In genomic region chr15:85446652-85447051, GRCm38 (mm10) we compare ENCODE assay signal across 25 mouse cellular contexts. TPM values are rescaled to one million over a fixed set of nuclear protein-coding genes. Genes with fewer than 3 reads are reported as not detected.
DNase-seq lines count a peak whose midpoint lies in the region; TF ChIP-seq lines count a peak whose summit lies in the region.
"Had no signal": no experiment of that assay in that cellular context is flagged by ENCODE, and none has a peak within 500 bp of the region (broad histone marks: within the 10 kb centered on the region; RNA-seq: fewer than 3 reads in every experiment).

No protein-coding gene starts in this region.

- peaks cover 2% of the 10 kb centered on the region; the same call in 1 of the 2 replicates for H3K36me3 ChIP-seq in liver, adult 2 months (ENCODE audit: control insufficient read depth, insufficient read depth, low read length)

- H3K79me2 ChIP-seq in liver, adult 2 months (ENCODE audit: control insufficient read depth, insufficient read depth, low read length) = no peaks in the 10 kb centered on the region

- H3K9ac ChIP-seq in liver, adult 2 months (ENCODE audit: low read depth, low read length) = no peak overlapping the region

- H3K27me3 ChIP-seq in liver, adult 2 months (ENCODE audit: control insufficient read depth, insufficient read depth, low read length) = no peaks in the 10 kb centered on the region
- H3K27me3 ChIP-seq: CH12.LX, Patski had no signal

- TF ChIP-seq CTCF in liver, adult 2 months (IDR thresholded peaks at IDR 0.05; ENCODE audit: low read depth, low read length) = no peak

- WGBS in liver, adult 2 months = 24% methylated on average over 3 of the region's 3 CpGs

- no peak overlapping the region; the same call in 1 of the 2 replicates for H3K27ac ChIP-seq in liver, adult 2 months (replicated peaks; ENCODE audit: insufficient read depth, low read depth, low read length)

- peak; percentile 75 for DNase-seq in heart, adult 11 months
- no peak for DNase-seq in heart, postnatal 4 days
- peak; percentile 92 for DNase-seq in liver, adult 2 months (ENCODE audit: extremely low read depth, low read depth, low spot score)
- DNase-seq in liver = no peak
- DNase-seq: adrenal gland, adult 2 months; adrenal gland, adult 8-10 months; adrenal gland, postnatal 10 days; adrenal gland, postnatal 14 days; adrenal gland, postnatal 25 days; adrenal gland, postnatal 36 days; B cell, adult 2 months; cerebellum, adult 11 months; cerebellum, adult 11-12 months; cerebellum, adult 18-20 months had no signal

- no peak overlapping the region for H3K4me3 ChIP-seq in liver, adult 2 months (ENCODE audit: insufficient read depth, low read depth, low read length)

- TF ChIP-seq POLR2A in liver, adult 2 months (IDR thresholded peaks at IDR 0.05; ENCODE audit: extremely low read depth, insufficient read depth, low read length) = no peak

- peaks cover 8% of the 10 kb centered on the region; the same call in 1 of the 2 replicates for H3K4me1 ChIP-seq in liver, adult 2 months (ENCODE audit: control insufficient read depth, insufficient read depth, low read length)

RNA-seq across cellular contexts. Expression of gene 7530416G11Rik, which starts 56.4 kb away (rescaled TPM):
- not detected for total RNA-seq in heart, postnatal 4 days (2021)
- not detected in 2 replicates for total RNA-seq in liver, adult 2 months (2014; rRNA removed)
- not detected in 2 replicates for polyA plus RNA-seq in liver, adult 2 months (2012; rRNA removed)
- total RNA-seq: adrenal gland, adult 18-20 months; adrenal gland, adult 2 months; adrenal gland, adult 8-10 months; adrenal gland, postnatal 10 days; adrenal gland, postnatal 14 days; adrenal gland, postnatal 25 days; adrenal gland, postnatal 36 days; adrenal gland, postnatal 4 days; CH12.LX; ES-E14; G1E; MEL had no signal
- polyA plus RNA-seq: activated CD4-positive, CD25-positive, alpha-beta regulatory T cell, adult 4 months; adrenal gland, adult 2 months; brain, embryonic 14.5 days; C2C12; CD4-positive, CD25-positive, alpha-beta regulatory T cell, adult 4 months; G1E; Patski had no signal

Comparison
In these comparisons a context has a peak if more than half of its experiments do, and no peak if none do; other contexts are left out.
1. DNase-seq: peak in heart, adult 11 months (single experiment) and liver, adult 2 months (single experiment); none in heart, postnatal 4 days (single experiment) and liver (single experiment).